Mouse (Mus musculus): ENCODE data around the gene Cacnb4. TPM values are rescaled to one million over a fixed set of nuclear protein-coding genes. Genes with fewer than 3 reads are reported as not detected.
A peak's percentile ranks its signal among the peaks of the same experiment; 100 is the strongest.

Gene Cacnb4
- total and polyA plus RNA-seq, 3 experiments, result not detected

DNA sequence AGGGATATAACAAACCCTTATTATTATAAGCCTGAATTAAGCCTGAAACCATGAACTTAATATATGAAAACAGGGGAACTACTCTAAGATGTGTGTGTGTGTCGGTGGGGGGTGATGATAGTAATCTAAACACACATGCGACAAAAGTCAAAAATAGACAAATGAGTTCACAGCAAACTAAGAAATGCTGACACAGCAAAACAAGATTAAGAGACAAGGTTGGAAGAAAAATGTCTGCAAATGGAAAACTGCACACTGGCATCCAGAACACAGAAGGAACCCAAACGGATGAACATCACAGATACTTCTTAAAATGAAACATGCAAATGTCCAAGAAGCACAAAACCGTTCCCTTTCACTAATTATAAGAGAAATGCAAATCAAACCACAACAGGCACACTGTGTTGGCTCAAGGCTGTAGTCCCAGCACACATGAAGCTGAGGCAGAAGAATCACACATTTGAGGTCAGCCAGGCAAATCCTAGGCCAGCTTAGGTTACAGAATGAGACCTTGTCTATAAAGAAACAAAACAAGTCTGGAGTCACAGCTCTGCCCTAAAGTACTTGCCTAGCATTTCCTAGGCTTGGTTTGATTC is 236.1 kb downstream of the Cacnb4 start:
- Histone ChIP-seq H3K79me2 (ENCODE audit: control insufficient read depth, insufficient read depth, low read length, poor library complexity) (no peaks in the 10 kb centered on the region), H3K27ac (ENCODE audit: control insufficient read depth, low read depth, low read length) (no peak overlapping the region), H3K9me3 (replicated peaks; ENCODE audit: insufficient read depth, low read length) (no peaks in the 10 kb centered on the region), H3K27me3 (ENCODE audit: control insufficient read depth in 1 of 2, insufficient read depth in 2 of 2, low read length in 2 of 2) (peaks cover 0 to 3% of the 10 kb centered on the region in 2 experiments; a peak in 3 of 4 replicates), H3K4me3 (ENCODE audit: control insufficient read depth in 1 of 2, insufficient read depth in 1 of 2, low read depth in 2 of 2, low read length in 2 of 2) (no peak overlapping the region), H3K4me1 (ENCODE audit: control insufficient read depth in 1 of 2, insufficient read depth in 2 of 2, low read length in 2 of 2) (no peaks in the 10 kb centered on the region), H3K9ac (ENCODE audit: control insufficient read depth, low read depth, low read length, poor library complexity, severe bottlenecking) (no peak overlapping the region), H3K36me3 (ENCODE audit: control insufficient read depth in 1 of 2, insufficient read depth in 2 of 2, low read length in 2 of 2) (no peaks in the 10 kb centered on the region)
- no peak for DNase-seq (ENCODE audit: low read depth, low spot score)
- TF ChIP-seq MAFK (IDR thresholded peaks at IDR 0.05; ENCODE audit: borderline replicate concordance, low read depth, low read length) (peak; percentile 91), SMC3 (IDR thresholded peaks at IDR 0.05; ENCODE audit: low read depth, low read length) (no peak)

DNA sequence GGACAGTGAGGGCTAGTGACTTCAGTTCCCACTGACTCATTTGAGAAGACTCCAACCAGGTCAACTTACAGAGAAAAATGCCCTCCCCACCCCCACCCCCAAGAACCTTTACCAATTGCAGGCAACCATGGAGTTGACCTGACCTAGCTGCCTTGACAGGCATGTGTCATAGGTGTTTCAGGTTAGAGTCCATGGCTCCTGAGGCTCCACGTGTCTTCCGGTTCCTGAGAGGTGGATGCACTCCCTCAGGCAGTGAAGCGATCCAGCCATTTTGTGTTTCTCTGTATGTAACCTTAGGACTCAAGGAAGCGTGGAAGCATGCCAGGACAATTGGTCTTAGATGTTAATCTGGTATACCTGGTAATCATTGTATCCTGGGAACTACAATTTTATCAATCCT is 238.2 kb downstream of the Cacnb4 start:
- no peak for TF ChIP-seq UBTF (IDR thresholded peaks at IDR 0.05; ENCODE audit: borderline replicate concordance, insufficient read depth, low read depth, low read length)
- Histone ChIP-seq H3K36me3 (ENCODE audit: control insufficient read depth in 1 of 2, insufficient read depth in 2 of 2, low read length in 2 of 2) (no peaks in the 10 kb centered on the region), H3K9me3 (replicated peaks; ENCODE audit: insufficient read depth, low read length) (no peaks in the 10 kb centered on the region), H3K79me2 (ENCODE audit: control insufficient read depth, insufficient read depth, low read length, poor library complexity) (no peaks in the 10 kb centered on the region), H3K27ac (ENCODE audit: control insufficient read depth, low read depth, low read length) (no peak overlapping the region), H3K4me3 (ENCODE audit: control insufficient read depth in 1 of 2, insufficient read depth in 1 of 2, low read depth in 2 of 2, low read length in 2 of 2) (no peak overlapping the region), H3K27me3 (ENCODE audit: control insufficient read depth in 1 of 2, insufficient read depth in 2 of 2, low read length in 2 of 2) (peaks cover 3% of the 10 kb centered on the region in 2 experiments; a peak in 3 of 4 replicates), H3K9ac (ENCODE audit: control insufficient read depth, low read depth, low read length, poor library complexity, severe bottlenecking) (no peak overlapping the region), H3K4me1 (ENCODE audit: control insufficient read depth in 1 of 2, insufficient read depth in 2 of 2, low read length in 2 of 2) (no peaks in the 10 kb centered on the region)
- DNase-seq (ENCODE audit: low read depth, low spot score), result no peak

DNA sequence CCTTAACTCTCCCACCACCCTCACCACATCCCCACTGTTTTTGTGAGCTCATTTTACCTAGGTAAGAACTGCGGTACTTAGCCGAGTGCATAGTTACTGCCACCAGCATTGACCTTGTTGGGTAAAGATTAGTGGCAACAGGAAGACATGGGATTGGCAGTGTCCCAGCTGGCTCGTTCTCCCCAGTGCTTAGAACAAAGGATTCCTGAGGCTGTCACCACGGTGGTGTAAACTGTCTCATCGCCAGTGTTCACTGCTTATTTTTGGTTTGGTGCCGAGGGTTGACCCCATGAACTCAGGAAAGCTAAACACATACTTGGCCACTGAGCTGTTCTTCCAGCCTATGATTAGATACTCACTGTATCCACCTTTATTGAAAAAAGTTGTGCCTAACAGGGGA is 238.6 kb downstream of the Cacnb4 start:
- H3K9ac ChIP-seq (ENCODE audit: control insufficient read depth, low read depth, low read length, poor library complexity, severe bottlenecking), result no peak overlapping the region
- peak; percentile 59 for DNase-seq (ENCODE audit: low read depth, low spot score)
- no peaks in the 10 kb centered on the region for H3K9me3 ChIP-seq (replicated peaks; ENCODE audit: insufficient read depth, low read length)
- TF ChIP-seq ZC3H11A (IDR thresholded peaks at IDR 0.05; ENCODE audit: low read depth, low read length), result no peak
- TF ChIP-seq RAD21 (IDR thresholded peaks at IDR 0.05; ENCODE audit: low read depth, low read length), result no peak
- no peak for TF ChIP-seq ZMIZ1 (IDR thresholded peaks at IDR 0.05; ENCODE audit: low read depth, low read length)
- TF ChIP-seq ETS1 (IDR thresholded peaks at IDR 0.05; ENCODE audit: low read depth, low read length), result peak; percentile 17; the same call in 1 of the 2 replicates
- no peak for TF ChIP-seq ELF1 (IDR thresholded peaks at IDR 0.05; ENCODE audit: low read depth, low read length)
- no peak overlapping the region for H3K27ac ChIP-seq (ENCODE audit: control insufficient read depth, low read depth, low read length)
- H3K4me1 ChIP-seq (ENCODE audit: control insufficient read depth in 1 of 2, insufficient read depth in 2 of 2, low read length in 2 of 2), result no peaks in the 10 kb centered on the region
- H3K79me2 ChIP-seq (ENCODE audit: control insufficient read depth, insufficient read depth, low read length, poor library complexity), result no peaks in the 10 kb centered on the region
- H3K27me3 ChIP-seq (ENCODE audit: control insufficient read depth in 1 of 2, insufficient read depth in 2 of 2, low read length in 2 of 2), result peaks cover 3 to 5% of the 10 kb centered on the region in 2 experiments; a peak in 3 of 4 replicates
- no peaks in the 10 kb centered on the region for H3K36me3 ChIP-seq (ENCODE audit: control insufficient read depth in 1 of 2, insufficient read depth in 2 of 2, low read length in 2 of 2)
- H3K4me3 ChIP-seq (ENCODE audit: control insufficient read depth in 1 of 2, insufficient read depth in 1 of 2, low read depth in 2 of 2, low read length in 2 of 2), result no peak overlapping the region

Data from MEL (cell line).